Comparison of ENCODE assay signal across 14 mouse cellular contexts in genomic region chr5:140818482-140819076, GRCm38 (mm10). TPM values are rescaled to one million over a fixed set of nuclear protein-coding genes. Genes with fewer than 3 reads are reported as not detected.
DNase-seq lines count a peak whose midpoint lies in the region; ATAC-seq and TF ChIP-seq lines count a peak whose summit lies in the region.
"Had no signal": no experiment of that assay in that cellular context is flagged by ENCODE, and none has a peak within 500 bp of the region (broad histone marks: within the 10 kb centered on the region; RNA-seq: fewer than 3 reads in every experiment).

No protein-coding gene starts in this region.

- H3K9me3 ChIP-seq in hindbrain, postnatal 0 days (ENCODE audit: low read length) = no peaks in the 10 kb centered on the region
- H3K9me3 ChIP-seq in hindbrain, embryonic 12.5 days (replicated peaks) = no peaks in the 10 kb centered on the region
- H3K9me3 ChIP-seq in midbrain, embryonic 11.5 days (ENCODE audit: control insufficient read depth, low read length) = no peaks in the 10 kb centered on the region
- no peaks in the 10 kb centered on the region for H3K9me3 ChIP-seq in midbrain, embryonic 16.5 days (replicated peaks; ENCODE audit: control insufficient read depth, low read length, poor library complexity, severe bottlenecking)
- H3K9me3 ChIP-seq: limb, embryonic 12.5 days; midbrain, embryonic 12.5 days had no signal

- no peak for TF ChIP-seq POLR2A in brain, embryonic 14.5 days (IDR thresholded peaks at IDR 0.05; ENCODE audit: borderline replicate concordance, extremely low read depth, insufficient read depth, insufficient read length, poor library complexity, severe bottlenecking)

- H3K4me2 ChIP-seq in hindbrain, postnatal 0 days (ENCODE audit: low read depth, low read length) = no peak overlapping the region
- H3K4me2 ChIP-seq in hindbrain, embryonic 12.5 days (replicated peaks) = no peak overlapping the region
- no peak overlapping the region for H3K4me2 ChIP-seq in midbrain, embryonic 11.5 days
- H3K4me2 ChIP-seq in midbrain, embryonic 16.5 days (ENCODE audit: low read length) = no peak overlapping the region
- H3K4me2 ChIP-seq: limb, embryonic 12.5 days; midbrain, embryonic 12.5 days had no signal

- ATAC-seq in hindbrain, postnatal 0 days = no peak
- no peak for ATAC-seq in hindbrain, embryonic 12.5 days (ENCODE audit: low FRiP score)
- no peak for ATAC-seq in midbrain, embryonic 11.5 days (ENCODE audit: low FRiP score)
- no peak for ATAC-seq in midbrain, embryonic 16.5 days
- ATAC-seq in granulocyte monocyte progenitor cell, adult 5-6 weeks (replicated peaks; ENCODE audit: poor library complexity, severe bottlenecking) = peak; percentile 65
- no peak for ATAC-seq in megakaryocyte-erythroid progenitor cell, adult 5-6 weeks (replicated peaks; ENCODE audit: low FRiP score, low TSS enrichment, poor library complexity, severe bottlenecking)
- ATAC-seq: intestine, embryonic 16.5 days had no signal

- TF ChIP-seq CTCF in hindbrain, postnatal 0 days (IDR thresholded peaks at IDR 0.05; ENCODE audit: low read depth) = no peak
- no peak for TF ChIP-seq CTCF in brain, embryonic 14.5 days (IDR thresholded peaks at IDR 0.05; ENCODE audit: borderline replicate concordance, extremely low read depth, insufficient read depth, insufficient read length)

- no peaks in the 10 kb centered on the region for H3K27me3 ChIP-seq in hindbrain, postnatal 0 days (ENCODE audit: insufficient read depth, low read length)
- H3K27me3 ChIP-seq in hindbrain, embryonic 12.5 days = no peaks in the 10 kb centered on the region
- no peaks in the 10 kb centered on the region for H3K27me3 ChIP-seq in midbrain, embryonic 11.5 days (ENCODE audit: control insufficient read depth, insufficient read depth, low read length)
- H3K27me3 ChIP-seq in midbrain, embryonic 16.5 days (ENCODE audit: control insufficient read depth, insufficient read depth, low read depth, low read length) = no peaks in the 10 kb centered on the region
- H3K27me3 ChIP-seq: limb, embryonic 12.5 days; midbrain, embryonic 12.5 days had no signal

- peak overlapping the region; percentile 54; the same call in 1 of the 2 replicates for H3K27ac ChIP-seq in hindbrain, postnatal 0 days
- H3K27ac ChIP-seq in hindbrain, embryonic 12.5 days = no peak overlapping the region
- no peak overlapping the region for H3K27ac ChIP-seq in midbrain, embryonic 11.5 days (ENCODE audit: low read depth, low read length)
- H3K27ac ChIP-seq in midbrain, embryonic 16.5 days (ENCODE audit: low read length) = no peak overlapping the region
- H3K27ac ChIP-seq: limb, embryonic 12.5 days; midbrain, embryonic 12.5 days had no signal

- no peaks in the 10 kb centered on the region for H3K36me3 ChIP-seq in hindbrain, postnatal 0 days (ENCODE audit: insufficient read depth, low read length)
- peaks cover 6% of the 10 kb centered on the region for H3K36me3 ChIP-seq in hindbrain, embryonic 12.5 days
- H3K36me3 ChIP-seq in midbrain, embryonic 11.5 days (ENCODE audit: control insufficient read depth, insufficient read depth, low read length) = no peaks in the 10 kb centered on the region
- no peaks in the 10 kb centered on the region for H3K36me3 ChIP-seq in midbrain, embryonic 16.5 days (ENCODE audit: control insufficient read depth, insufficient read depth, low read length)
- H3K36me3 ChIP-seq: midbrain, embryonic 12.5 days had no signal

- no peak overlapping the region for H3K4me3 ChIP-seq in hindbrain, postnatal 0 days (ENCODE audit: low read length)
- no peak overlapping the region for H3K4me3 ChIP-seq in hindbrain, embryonic 12.5 days
- no peak overlapping the region for H3K4me3 ChIP-seq in midbrain, embryonic 11.5 days (ENCODE audit: low read depth, low read length)
- no peak overlapping the region for H3K4me3 ChIP-seq in midbrain, embryonic 16.5 days (ENCODE audit: low read depth, low read length)
- H3K4me3 ChIP-seq: limb, embryonic 12.5 days; midbrain, embryonic 12.5 days had no signal

- peaks cover 15% of the 10 kb centered on the region for H3K4me1 ChIP-seq in hindbrain, postnatal 0 days (ENCODE audit: insufficient read depth, low read length)
- H3K4me1 ChIP-seq in hindbrain, embryonic 12.5 days = peaks cover 42% of the 10 kb centered on the region
- H3K4me1 ChIP-seq in midbrain, embryonic 11.5 days (ENCODE audit: control insufficient read depth, insufficient read depth, low read length) = peaks cover 13% of the 10 kb centered on the region
- H3K4me1 ChIP-seq in midbrain, embryonic 16.5 days (ENCODE audit: control insufficient read depth, insufficient read depth, low read length) = peaks cover 33% of the 10 kb centered on the region

- no peak overlapping the region for H3K9ac ChIP-seq in hindbrain, postnatal 0 days (replicated peaks; ENCODE audit: low read length)
- H3K9ac ChIP-seq in hindbrain, embryonic 12.5 days = no peak overlapping the region
- no peak overlapping the region for H3K9ac ChIP-seq in midbrain, embryonic 11.5 days (ENCODE audit: low read length)
- no peak overlapping the region for H3K9ac ChIP-seq in midbrain, embryonic 16.5 days (ENCODE audit: low read depth, low read length)
- H3K9ac ChIP-seq: limb, embryonic 12.5 days; midbrain, embryonic 12.5 days had no signal

- no peak for DNase-seq in hindbrain, postnatal 0 days (ENCODE audit: low spot score)
- DNase-seq in midbrain, embryonic 11.5 days (ENCODE audit: low spot score, missing footprints) = peak; percentile 72
- peak; percentile 37 for DNase-seq in brain, embryonic 14.5 days (ENCODE audit: low read depth)
- DNase-seq in adrenal gland, postnatal 14 days = no peak
- DNase-seq: cerebellum, adult 9-10 months; heart, adult 11 months; kidney, postnatal 36 days had no signal

- 59% methylated on average over 5 of the region's 5 CpGs for WGBS in hindbrain, postnatal 0 days
- 84% methylated on average over 5 of the region's 5 CpGs for WGBS in hindbrain, embryonic 12.5 days
- WGBS in midbrain, embryonic 11.5 days = 83% methylated on average over 5 of the region's 5 CpGs
- WGBS in midbrain, embryonic 16.5 days = 80% methylated on average over 5 of the region's 5 CpGs

RNA-seq across cellular contexts. Expression of gene Gna12, which starts 11.7 kb away (rescaled TPM):
- total RNA-seq in hindbrain, postnatal 0 days (2014; rRNA removed) = 201 and 208 TPM in 2 replicates
- 32.8 and 35.9 TPM in 2 replicates for polyA plus RNA-seq in hindbrain, postnatal 0 days (2015; fragmentation: Nextera tagmentation; extraction: Ambion mirVana)
- polyA plus RNA-seq in hindbrain, embryonic 12.5 days (2016; fragmentation: Nextera tagmentation; extraction: Ambion mirVana) = 57.8 and 60.5 TPM in 2 replicates
- 25.8 and 33.4 TPM in 2 replicates for polyA plus RNA-seq in midbrain, embryonic 11.5 days (2014; fragmentation: Nextera tagmentation; extraction: Ambion mirVana)
- 9.3 and 11.0 TPM in 2 replicates for polyA plus RNA-seq in midbrain, embryonic 16.5 days (2015; fragmentation: Nextera tagmentation; extraction: Ambion mirVana)
- 96.8 and 122 TPM in 2 replicates for polyA plus RNA-seq in brain, embryonic 14.5 days (2012; rRNA removed)
- 42.3 and 44.7 TPM in 2 replicates for total RNA-seq in granulocyte monocyte progenitor cell, adult 5-6 weeks (2014; fragmentation: Nextera tagmentation)
- total RNA-seq in granulocyte monocyte progenitor cell, adult 5-6 weeks (2017) = 34.9 and 35.3 TPM in 2 replicates
- total RNA-seq in adrenal gland, postnatal 14 days (2021) = 114 and 117 TPM in 2 replicates
- total RNA-seq in megakaryocyte-erythroid progenitor cell, adult 5-6 weeks (2014; fragmentation: Nextera tagmentation) = 54.8 and 74.3 TPM in 2 replicates
- total RNA-seq in megakaryocyte-erythroid progenitor cell, adult 5-6 weeks (2017) = 27.8 and 37.6 TPM in 2 replicates

Comparison
In these comparisons a context has a peak if more than half of its experiments do, and no peak if none do; other contexts are left out.
1. DNase-seq: peak in midbrain, embryonic 11.5 days (single experiment) and brain, embryonic 14.5 days (single experiment); none in hindbrain, postnatal 0 days (single experiment) and adrenal gland, postnatal 14 days (single experiment).